In genomic region chr5:34201396-34201795, GRCm38 (mm10) we compare ENCODE assay signal across 10 mouse cellular contexts. TPM values are rescaled to one million over a fixed set of nuclear protein-coding genes. Genes with fewer than 3 reads are reported as not detected.
DNase-seq lines count a peak whose midpoint lies in the region.
"Had no signal": no experiment of that assay in that cellular context is flagged by ENCODE, and none has a peak within 500 bp of the region (broad histone marks: within the 10 kb centered on the region; RNA-seq: fewer than 3 reads in every experiment).

No protein-coding gene starts in this region.

- intact Hi-C loops in gastrocnemius, postnatal 14 days (cut with DNase I; ENCODE audit: low total_unique reads), result loop anchor here (10.0 kb wide), 1 partner anchor 133 kb away; the partner anchor contains the start of gene Rnf4

- DNase-seq in gastrocnemius, postnatal 14 days, result peak; percentile 48
- no peak for DNase-seq in gastrocnemius, postnatal 10 days
- DNase-seq in thymus, postnatal 0 days (ENCODE audit: low spot score), result peak; percentile 60
- DNase-seq in thymus, postnatal 10 days (ENCODE audit: low spot score in 2 of 2), result no peak
- peak; percentile 46 to 65 for DNase-seq in kidney, postnatal 36 days
- peak; percentile 67 for DNase-seq in thymus, postnatal 4 days
- DNase-seq in right cerebral cortex, postnatal 14 days, result no peak
- no peak for DNase-seq in frontal cortex, adult 2 months (ENCODE audit: extremely low spot score in 1 of 2, low spot score in 1 of 2)

RNA-seq across cellular contexts. Expression of gene Mxd4, which starts 13.9 kb away (rescaled TPM):
- 10 to 100 TPM; 46.3 to 56.6 TPM for total RNA-seq in gastrocnemius, postnatal 14 days (2021)
- 10 to 100 TPM; 57.0 to 58.8 TPM for total RNA-seq in gastrocnemius, postnatal 10 days (2021)
- polyA plus RNA-seq in thymus, postnatal 0 days (2015; fragmentation: Nextera tagmentation; extraction: Ambion mirVana), result 45.3 and 50.3 TPM in 2 replicates
- 101 and 105 TPM in 2 replicates for polyA plus RNA-seq in frontal cortex, adult 2 months (2012; rRNA removed)

RNA-seq across cellular contexts. Expression of gene Haus3, which starts 32.1 kb away (rescaled TPM):
- total RNA-seq in gastrocnemius, postnatal 14 days (2021), result 1 to 10 TPM; 3.4 to 3.8 TPM
- total RNA-seq in gastrocnemius, postnatal 10 days (2021), result 1 to 10 TPM; 5.0 to 5.8 TPM
- polyA plus RNA-seq in thymus, postnatal 0 days (2015; fragmentation: Nextera tagmentation; extraction: Ambion mirVana), result 67.1 and 68.3 TPM in 2 replicates
- 6.5 and 6.7 TPM in 2 replicates for polyA plus RNA-seq in frontal cortex, adult 2 months (2012; rRNA removed)

RNA-seq across cellular contexts. Expression of gene Poln, which starts 32.1 kb away (rescaled TPM):
- 1 to 10 TPM; 1.2 to 1.7 TPM for total RNA-seq in gastrocnemius, postnatal 14 days (2021)
- total RNA-seq in gastrocnemius, postnatal 10 days (2021), result 1 to 10 TPM; 1.2 to 1.8 TPM
- 0.58 and 0.96 TPM in 2 replicates for polyA plus RNA-seq in thymus, postnatal 0 days (2015; fragmentation: Nextera tagmentation; extraction: Ambion mirVana)
- polyA plus RNA-seq in frontal cortex, adult 2 months (2012; rRNA removed), result 1.2 TPM in 2 replicates
- total RNA-seq: monocyte, adult 5-6 weeks had no signal
- polyA plus RNA-seq: small intestine, adult 2 months had no signal

Comparison
In these comparisons a context has a peak if more than half of its experiments do, and no peak if none do; other contexts are left out.
1. DNase-seq: peak in gastrocnemius, postnatal 14 days (single experiment), thymus, postnatal 0 days (single experiment), kidney, postnatal 36 days (2 of 2) and thymus, postnatal 4 days (single experiment); none in gastrocnemius, postnatal 10 days (single experiment), thymus, postnatal 10 days (0 of 2), right cerebral cortex, postnatal 14 days (single experiment) and frontal cortex, adult 2 months (0 of 2).